Mouse (Mus musculus): ENCODE measurements around the gene Mok. TPM values are rescaled to one million over a fixed set of nuclear protein-coding genes. Genes with fewer than 3 reads are reported as not detected.

Mok gene
- polyA plus RNA-seq, 1 experiment from 2014 or later: 14.2 TPM

DNA sequence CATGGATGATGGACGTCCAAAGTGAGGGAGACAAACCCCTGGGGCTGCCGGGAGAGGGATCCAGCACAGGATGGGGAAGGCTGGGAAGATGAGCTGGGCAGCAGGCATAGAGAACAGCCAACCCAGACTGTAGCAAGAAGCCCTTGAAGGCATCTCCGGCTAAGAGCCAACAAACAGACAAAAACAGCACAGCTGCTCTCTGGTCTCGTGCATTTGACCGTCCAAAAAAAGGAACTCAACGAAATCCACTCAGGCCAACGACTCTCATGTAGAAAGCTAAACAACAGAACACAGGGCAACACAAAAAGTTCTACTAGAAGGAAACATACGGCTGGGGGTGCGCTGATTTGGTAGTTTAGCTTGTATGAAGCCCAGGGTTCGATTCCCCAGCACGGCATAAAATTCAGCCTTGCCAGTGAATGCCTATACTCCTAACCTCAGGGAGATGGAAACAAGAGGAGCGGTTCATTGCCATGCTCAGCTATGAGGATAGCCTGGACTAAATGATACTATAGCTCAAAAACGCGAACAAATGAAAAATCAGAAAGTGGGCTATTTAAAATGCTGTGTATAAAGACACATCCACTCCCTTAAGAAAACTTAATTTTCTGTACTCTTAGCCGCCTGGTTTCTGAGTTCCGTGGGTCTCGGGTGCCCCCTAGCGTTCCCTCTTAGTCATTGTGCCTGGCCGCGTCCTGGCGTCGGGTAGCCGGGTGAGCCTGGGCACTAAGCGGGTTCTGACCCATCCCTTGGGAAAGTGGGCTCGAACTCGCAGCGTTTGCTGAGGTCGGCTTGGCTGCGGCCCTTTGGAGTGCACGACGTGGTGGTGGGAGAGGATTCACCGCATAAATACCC lies 2.7 kb upstream of the Mok start:
- H3K9me3 ChIP-seq (ENCODE audit: control insufficient read depth, low read length): no peaks in the 10 kb centered on the region
- peaks cover 7% of the 10 kb centered on the region; the same call in 1 of the 2 replicates for H3K4me1 ChIP-seq (ENCODE audit: control insufficient read depth, insufficient read depth, low read length)
- 20% methylated on average over 32 of the region's 32 CpGs for WGBS
- no peak for ATAC-seq (ENCODE audit: low read depth)
- H3K27me3 ChIP-seq (ENCODE audit: control insufficient read depth, insufficient read depth, low read length): peaks cover 5% of the 10 kb centered on the region; the same call in 1 of the 2 replicates
- H3K36me3 ChIP-seq (ENCODE audit: control insufficient read depth, insufficient read depth, low read length): no peaks in the 10 kb centered on the region
- H3K9ac ChIP-seq (replicated peaks; ENCODE audit: low read depth, low read length): no peak overlapping the region
- peak overlapping the region; percentile 26 for H3K4me3 ChIP-seq (ENCODE audit: low read depth, low read length)
- no peak overlapping the region for H3K27ac ChIP-seq (ENCODE audit: low read depth, low read length)
- peak overlapping the region; percentile 45 for H3K4me2 ChIP-seq (ENCODE audit: low read depth, low read length)

DNA sequence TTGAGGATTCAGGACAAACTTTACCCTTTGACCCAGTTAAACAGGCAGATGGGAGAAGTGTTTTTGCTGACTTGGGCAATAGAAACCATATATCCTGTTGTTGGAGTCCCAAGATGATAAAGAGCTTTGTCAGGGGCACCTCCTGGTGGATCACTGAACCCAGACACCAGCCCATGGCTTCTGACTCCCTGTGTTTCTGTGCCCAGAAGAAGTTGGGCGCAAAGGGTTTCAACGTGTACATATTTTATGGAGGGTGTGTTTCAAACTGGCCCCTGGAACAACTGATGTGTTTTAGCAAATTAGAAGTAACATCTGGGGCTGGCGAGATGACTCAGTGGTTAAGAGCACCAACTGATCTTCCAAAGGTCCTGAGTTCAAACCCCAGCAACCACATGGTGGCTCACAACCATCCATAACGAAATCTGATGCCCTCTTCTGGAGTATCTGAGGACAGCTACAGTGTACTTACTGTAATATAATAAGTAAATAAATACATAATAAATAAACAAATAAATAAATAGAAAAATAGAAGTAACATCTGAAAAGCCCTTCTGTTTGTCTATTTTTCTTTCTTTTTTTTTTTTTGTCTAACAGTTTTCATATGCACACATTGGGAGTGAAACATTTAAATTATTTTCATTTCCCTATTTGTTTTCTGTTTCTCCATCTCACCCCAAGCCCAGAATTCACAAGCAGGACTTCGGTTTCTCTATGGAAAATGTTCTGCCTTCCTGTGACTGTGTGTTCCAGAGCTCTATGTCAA lies 1.2 kb upstream of the Mok start:
- no peak overlapping the region for H3K27ac ChIP-seq (ENCODE audit: low read depth, low read length)
- ATAC-seq (ENCODE audit: low read depth): no peak
- peaks cover 12% of the 10 kb centered on the region; the same call in 1 of the 2 replicates for H3K4me1 ChIP-seq (ENCODE audit: control insufficient read depth, insufficient read depth, low read length)
- 73% methylated on average over 5 of the region's 5 CpGs for WGBS
- H3K4me2 ChIP-seq (ENCODE audit: low read depth, low read length): no peak overlapping the region
- no peaks in the 10 kb centered on the region for H3K36me3 ChIP-seq (ENCODE audit: control insufficient read depth, insufficient read depth, low read length)
- peaks cover 5% of the 10 kb centered on the region; the same call in 1 of the 2 replicates for H3K27me3 ChIP-seq (ENCODE audit: control insufficient read depth, insufficient read depth, low read length)
- H3K9ac ChIP-seq (replicated peaks; ENCODE audit: low read depth, low read length): no peak overlapping the region
- H3K4me3 ChIP-seq (ENCODE audit: low read depth, low read length): no peak overlapping the region
- H3K9me3 ChIP-seq (ENCODE audit: control insufficient read depth, low read length): no peaks in the 10 kb centered on the region

DNA sequence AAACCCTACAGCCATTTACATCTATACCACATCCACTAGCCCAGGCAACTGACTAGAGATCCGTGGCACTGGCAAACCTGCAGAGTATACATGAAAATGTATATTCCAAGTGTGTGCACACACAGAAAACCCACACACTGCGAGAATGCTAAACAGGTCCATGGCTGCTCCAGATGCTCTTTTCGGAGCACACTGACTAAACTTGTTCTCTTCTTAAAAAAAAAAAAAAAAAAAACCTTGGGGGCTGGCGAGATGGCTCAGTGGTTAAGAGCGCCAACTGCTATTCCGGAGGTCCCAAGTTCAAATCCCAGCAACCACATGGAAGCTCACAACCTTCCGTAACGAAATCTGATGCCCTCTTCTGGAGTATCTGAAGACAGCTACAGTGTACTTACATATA lies 2.9 kb downstream of the Mok start:
- no peak overlapping the region for H3K27ac ChIP-seq (ENCODE audit: low read depth, low read length)

DNA sequence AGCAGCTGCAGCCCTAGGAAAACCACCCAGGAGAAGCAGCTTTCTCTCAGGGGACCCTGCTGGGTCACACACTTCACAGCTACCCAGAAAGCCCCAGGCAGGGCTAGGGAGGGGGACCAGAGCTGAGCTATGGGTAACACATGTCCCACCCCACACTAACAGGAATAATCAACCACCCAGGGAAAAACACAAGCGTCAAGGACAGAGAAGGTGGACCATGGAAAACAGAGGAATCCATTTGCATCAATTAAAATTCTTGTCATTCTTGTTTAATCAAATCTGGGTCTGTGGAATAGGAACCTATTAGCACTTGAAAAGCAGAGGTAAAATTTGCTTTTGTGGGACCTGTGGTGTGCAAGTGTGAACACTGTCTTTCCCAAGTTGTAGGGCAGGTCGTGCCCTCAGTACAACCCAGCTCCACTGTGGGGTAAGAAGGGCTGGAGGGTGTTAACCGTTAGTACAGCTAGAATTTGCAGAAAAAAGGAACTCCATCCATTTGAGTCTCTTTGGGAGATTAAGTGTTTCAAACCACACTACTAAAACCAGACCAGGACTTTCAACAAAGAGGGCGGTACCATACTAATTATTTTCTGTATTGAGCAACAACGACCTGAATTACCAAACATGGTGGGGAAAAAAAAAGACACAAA lies 3.4 kb downstream of the Mok start:
- 32% methylated on average over 5 of the region's 5 CpGs for WGBS
- Histone ChIP-seq H3K4me2 (ENCODE audit: low read depth, low read length) (peak overlapping the region; percentile 20; the same call in 1 of the 2 replicates), H3K9ac (replicated peaks; ENCODE audit: low read depth, low read length) (0 out of 2 replicates have a peak overlapping the region, but pooled peaks have one; percentile 11)

More for the DNA sequence above, 2.9 kb downstream of the Mok start:
- Histone ChIP-seq H3K36me3 (ENCODE audit: control insufficient read depth, insufficient read depth, low read length) (no peaks in the 10 kb centered on the region), H3K9ac (replicated peaks; ENCODE audit: low read depth, low read length) (no peak overlapping the region), H3K9me3 (ENCODE audit: control insufficient read depth, low read length) (no peaks in the 10 kb centered on the region), H3K4me3 (ENCODE audit: low read depth, low read length) (no peak overlapping the region), H3K27me3 (ENCODE audit: control insufficient read depth, insufficient read depth, low read length) (no peaks in the 10 kb centered on the region), H3K4me1 (ENCODE audit: control insufficient read depth, insufficient read depth, low read length) (peaks cover 6% of the 10 kb centered on the region; the same call in 1 of the 2 replicates), H3K4me2 (ENCODE audit: low read depth, low read length) (no peak overlapping the region)
- WGBS: 85% methylated on average over 8 of the region's 8 CpGs
- ATAC-seq (ENCODE audit: low read depth): no peak

DNA sequence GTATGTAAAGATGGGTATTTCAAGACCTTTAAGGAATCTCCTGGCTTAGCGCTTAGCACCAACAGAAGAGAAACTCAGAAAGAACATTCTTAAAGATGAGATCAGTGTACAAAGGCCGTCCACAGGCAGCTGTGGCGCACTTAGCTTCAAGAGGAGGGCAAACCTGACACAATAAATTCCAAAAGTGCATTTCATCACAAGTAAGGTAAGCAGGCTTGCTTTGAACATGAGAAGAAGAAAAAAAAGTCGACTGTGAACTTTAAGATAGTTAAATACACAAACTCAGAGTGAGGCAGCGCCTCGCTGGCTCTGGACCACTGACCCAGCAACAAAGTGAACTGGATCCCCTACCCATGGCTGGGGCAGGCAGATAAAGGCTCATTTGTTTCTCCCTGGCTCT lies 4.0 kb downstream of the Mok start:
- ATAC-seq (ENCODE audit: low read depth): no peak
- Histone ChIP-seq H3K27me3 (ENCODE audit: control insufficient read depth, insufficient read depth, low read length) (no peaks in the 10 kb centered on the region), H3K9me3 (ENCODE audit: control insufficient read depth, low read length) (no peaks in the 10 kb centered on the region), H3K4me3 (ENCODE audit: low read depth, low read length) (no peak overlapping the region), H3K27ac (ENCODE audit: low read depth, low read length) (peak overlapping the region; percentile 72), H3K4me1 (ENCODE audit: control insufficient read depth, insufficient read depth, low read length) (peaks cover 6% of the 10 kb centered on the region; the same call in 1 of the 2 replicates), H3K36me3 (ENCODE audit: control insufficient read depth, insufficient read depth, low read length) (no peaks in the 10 kb centered on the region), H3K4me2 (ENCODE audit: low read depth, low read length) (peak overlapping the region; percentile 20; the same call in 1 of the 2 replicates), H3K9ac (replicated peaks; ENCODE audit: low read depth, low read length) (0 out of 2 replicates have a peak overlapping the region, but pooled peaks have one; percentile 11)
- WGBS: 41% methylated on average over 6 of the region's 6 CpGs

More for the DNA sequence above, 3.4 kb downstream of the Mok start:
- Histone ChIP-seq H3K9me3 (ENCODE audit: control insufficient read depth, low read length) (no peaks in the 10 kb centered on the region), H3K36me3 (ENCODE audit: control insufficient read depth, insufficient read depth, low read length) (no peaks in the 10 kb centered on the region), H3K4me3 (ENCODE audit: low read depth, low read length) (no peak overlapping the region), H3K4me1 (ENCODE audit: control insufficient read depth, insufficient read depth, low read length) (peaks cover 6% of the 10 kb centered on the region; the same call in 1 of the 2 replicates), H3K27me3 (ENCODE audit: control insufficient read depth, insufficient read depth, low read length) (no peaks in the 10 kb centered on the region), H3K27ac (ENCODE audit: low read depth, low read length) (peak overlapping the region; percentile 72)
- ATAC-seq (ENCODE audit: low read depth): peak; percentile 38; the same call in 1 of the 2 replicates

DNA sequence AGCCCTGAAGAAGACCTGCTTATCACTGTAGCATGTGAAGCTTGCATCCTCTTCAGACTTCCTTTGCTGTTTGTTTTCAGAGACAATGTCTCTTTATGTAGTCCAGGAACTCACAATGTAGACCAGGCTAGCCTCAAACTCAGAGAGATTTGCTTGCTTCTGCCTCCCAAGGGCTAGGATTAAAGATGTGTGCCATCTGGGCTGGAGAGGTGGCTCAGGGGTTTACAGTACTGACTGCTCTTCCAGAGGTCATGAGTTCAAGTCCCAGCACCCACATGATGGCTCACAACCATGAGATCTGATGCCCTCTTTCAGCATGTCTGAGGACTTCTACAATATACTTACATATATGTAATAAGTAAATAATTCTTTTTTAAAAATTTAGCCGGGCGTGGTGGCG lies 5.6 kb downstream of the Mok start:
- ATAC-seq (ENCODE audit: low read depth): no peak
- H3K27me3 ChIP-seq (ENCODE audit: control insufficient read depth, insufficient read depth, low read length): no peaks in the 10 kb centered on the region
- H3K4me1 ChIP-seq (ENCODE audit: control insufficient read depth, insufficient read depth, low read length): peaks cover 6% of the 10 kb centered on the region; the same call in 1 of the 2 replicates
- H3K9me3 ChIP-seq (ENCODE audit: control insufficient read depth, low read length): no peaks in the 10 kb centered on the region
- H3K4me2 ChIP-seq (ENCODE audit: low read depth, low read length): no peak overlapping the region
- H3K36me3 ChIP-seq (ENCODE audit: control insufficient read depth, insufficient read depth, low read length): no peaks in the 10 kb centered on the region
- no peak overlapping the region for H3K27ac ChIP-seq (ENCODE audit: low read depth, low read length)
- 98% methylated on average over 3 of the region's 3 CpGs for WGBS
- no peak overlapping the region for H3K4me3 ChIP-seq (ENCODE audit: low read depth, low read length)
- no peak overlapping the region for H3K9ac ChIP-seq (replicated peaks; ENCODE audit: low read depth, low read length)

DNA sequence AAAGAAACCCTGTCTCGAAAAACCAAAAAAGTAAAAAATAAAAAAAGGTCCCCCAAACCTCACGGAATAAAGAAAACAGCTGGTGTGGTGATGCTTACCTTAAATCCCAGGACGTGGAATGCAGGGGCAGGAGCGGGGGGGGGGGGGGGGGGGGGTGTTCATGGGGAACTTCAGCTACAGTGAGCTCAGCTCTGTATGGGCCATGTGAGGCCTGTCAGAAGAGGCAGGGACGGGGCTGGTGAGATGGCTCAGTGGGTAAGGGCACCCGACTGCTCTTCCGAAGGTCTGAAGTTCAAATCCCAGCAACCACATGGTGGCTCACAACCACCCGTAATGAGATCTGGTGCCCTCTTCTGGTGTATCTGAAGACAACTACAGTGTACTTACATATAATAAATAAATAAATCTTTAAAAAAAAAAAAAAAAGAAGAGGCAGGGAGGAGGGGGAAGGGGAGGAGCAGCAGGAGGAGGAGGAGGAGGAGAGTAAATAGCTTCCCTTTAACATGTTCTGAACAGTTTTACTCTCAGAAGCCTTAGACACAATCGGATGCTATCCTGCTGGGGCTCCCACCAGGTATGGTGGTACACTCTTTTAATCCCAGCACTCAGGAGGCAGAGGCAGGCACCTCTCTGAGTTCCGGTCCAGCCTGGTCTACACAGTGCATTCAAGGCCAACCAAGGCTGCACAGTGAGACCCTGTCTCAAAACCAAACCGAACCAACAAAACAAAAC lies 10.3 kb downstream of the Mok start:
- ATAC-seq (ENCODE audit: low read depth): no peak
- no peak overlapping the region for H3K4me3 ChIP-seq (ENCODE audit: low read depth, low read length)
- H3K9me3 ChIP-seq (ENCODE audit: control insufficient read depth, low read length): no peaks in the 10 kb centered on the region
- no peaks in the 10 kb centered on the region for H3K4me1 ChIP-seq (ENCODE audit: control insufficient read depth, insufficient read depth, low read length)
- no peak overlapping the region for H3K9ac ChIP-seq (replicated peaks; ENCODE audit: low read depth, low read length)
- 86% methylated on average over 9 of the region's 11 CpGs for WGBS
- no peaks in the 10 kb centered on the region for H3K36me3 ChIP-seq (ENCODE audit: control insufficient read depth, insufficient read depth, low read length)
- H3K4me2 ChIP-seq (ENCODE audit: low read depth, low read length): no peak overlapping the region
- H3K27me3 ChIP-seq (ENCODE audit: control insufficient read depth, insufficient read depth, low read length): no peaks in the 10 kb centered on the region
- no peak overlapping the region for H3K27ac ChIP-seq (ENCODE audit: low read depth, low read length)

DNA sequence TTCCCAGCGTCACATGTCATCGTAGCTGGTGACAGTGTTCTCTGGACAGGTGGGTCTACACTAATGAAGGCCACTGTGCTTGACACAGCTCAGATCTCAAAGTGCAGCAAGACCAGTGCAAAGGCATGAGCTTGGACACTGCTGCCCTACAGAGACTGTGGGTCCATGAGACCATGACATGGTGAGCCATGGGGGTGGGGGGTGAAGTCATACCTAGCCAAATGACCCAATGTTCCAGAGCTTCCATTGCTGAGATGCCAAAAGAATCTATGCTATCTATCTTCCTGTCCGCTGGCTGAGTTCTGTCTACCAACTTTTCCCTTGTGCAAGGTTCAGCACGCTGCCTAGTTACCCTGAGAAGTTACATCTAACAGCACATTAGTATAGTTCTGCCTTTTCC lies 11.8 kb downstream of the Mok start:
- Histone ChIP-seq H3K27me3 (ENCODE audit: control insufficient read depth, insufficient read depth, low read length) (no peaks in the 10 kb centered on the region), H3K4me3 (ENCODE audit: low read depth, low read length) (no peak overlapping the region), H3K27ac (ENCODE audit: low read depth, low read length) (no peak overlapping the region), H3K9ac (replicated peaks; ENCODE audit: low read depth, low read length) (no peak overlapping the region), H3K4me2 (ENCODE audit: low read depth, low read length) (no peak overlapping the region), H3K9me3 (ENCODE audit: control insufficient read depth, low read length) (no peaks in the 10 kb centered on the region), H3K36me3 (ENCODE audit: control insufficient read depth, insufficient read depth, low read length) (no peaks in the 10 kb centered on the region), H3K4me1 (ENCODE audit: control insufficient read depth, insufficient read depth, low read length) (no peaks in the 10 kb centered on the region)
- no peak for ATAC-seq (ENCODE audit: low read depth)
- 93% methylated on average over 4 of the region's 4 CpGs for WGBS
